Mouse (Mus musculus) 3134 (cell line): ENCODE results near the gene Sln.

ENCODE experiments used
- DNase-seq: peaks from one replicate; pipeline ENCODE4 v3.0.0-alpha.2; 2011; ENCODE audit warnings: low spot score; ENCODE audit not compliant: insufficient read length; ENCODE audit errors: extremely low read depth

The Sln gene

GRCm38 (mm10) chr9:53903215-53903842 is 53.4 kb downstream of the Sln start:
- DNase-seq = no peak
